Mouse (Mus musculus) neural tube, embryonic 11.5 days (tissue): Measurements from ENCODE around the gene Olfr1428. TPM values are rescaled to one million over a fixed set of nuclear protein-coding genes. Genes with fewer than 3 reads are reported as not detected.

Experiments used
- ATAC-seq: fragments of 200-750 bp; cut with Nextera tagmentation; 2 replicates; pipeline ENCODE4 v1.8.0; 2017; ENCODE audit warnings: moderate number of reproducible peaks, mild to moderate bottlenecking, moderate TSS enrichment, moderate library complexity; ENCODE audit not compliant: insufficient read depth, low FRiP score, low TSS enrichment
- DNase-seq: peaks from one replicate; pipeline ENCODE4 v3.0.0-alpha.2; 2015; ENCODE audit warnings: low spot score
- H3K27ac ChIP-seq: fragments of 300-500 bp; sonication (generic); 2 replicates; pipeline ENCODE4 v1.5.1; 2014; ENCODE audit warnings: low read depth, mild to moderate bottlenecking, low read length
- H3K27me3 ChIP-seq: fragments of 300-500 bp; sonication (generic); 2 replicates; pipeline ENCODE4 v1.6.1; 2014; ENCODE audit warnings: mild to moderate bottlenecking, low read length, mixed read lengths; ENCODE audit not compliant: control insufficient read depth, insufficient read depth
- H3K36me3 ChIP-seq: fragments of 300-500 bp; sonication (generic); 2 replicates; pipeline ENCODE4 v1.6.1; 2014; ENCODE audit warnings: mild to moderate bottlenecking, low read length, moderate library complexity, mixed read lengths; ENCODE audit not compliant: control insufficient read depth, insufficient read depth
- H3K4me1 ChIP-seq: fragments of 300-500 bp; sonication (generic); 2 replicates; pipeline ENCODE4 v1.6.1; 2014; ENCODE audit warnings: low read length, mixed read lengths; ENCODE audit not compliant: control insufficient read depth, insufficient read depth
- H3K4me2 ChIP-seq: fragments of 300-500 bp; sonication (generic); 2 replicates; pipeline ENCODE4 v1.6.1; 2014; ENCODE audit warnings: low read depth, mild to moderate bottlenecking, moderate library complexity
- H3K4me3 ChIP-seq: fragments of 300-500 bp; sonication (generic); 2 replicates; pipeline ENCODE4 v1.5.1; 2014; ENCODE audit warnings: low read depth, low read length
- H3K9ac ChIP-seq: fragments of 300-500 bp; sonication (generic); 2 replicates; pipeline ENCODE4 v1.6.1; 2014; ENCODE audit warnings: mild to moderate bottlenecking, low read length
- H3K9me3 ChIP-seq: fragments of 300-500 bp; sonication (generic); 2 replicates; pipeline ENCODE4 v1.6.1; 2016; ENCODE audit warnings: low read length; ENCODE audit not compliant: control insufficient read depth
- WGBS: fragments of 180-500 bp; shearing (Covaris S2); extraction: QIAGEN DNeasy Blood & Tissue Kit; methylation state at CpG from one replicate; pipeline ENCODE4 v1.1.7; 2014; 5-methylcytosine and 5-hydroxymethylcytosine counted together
- polyA plus RNA-seq: library from polyadenylated mRNA; unstranded; fragments of >200 nt; fragmentation: Nextera tagmentation; extraction: Ambion mirVana; gene quantifications from 2 replicates; pipeline ENCODE4 v1.2.1, GENCODE M21; 2014

Olfr1428 gene
- polyA plus RNA-seq = not detected in 2 replicates

DNA sequence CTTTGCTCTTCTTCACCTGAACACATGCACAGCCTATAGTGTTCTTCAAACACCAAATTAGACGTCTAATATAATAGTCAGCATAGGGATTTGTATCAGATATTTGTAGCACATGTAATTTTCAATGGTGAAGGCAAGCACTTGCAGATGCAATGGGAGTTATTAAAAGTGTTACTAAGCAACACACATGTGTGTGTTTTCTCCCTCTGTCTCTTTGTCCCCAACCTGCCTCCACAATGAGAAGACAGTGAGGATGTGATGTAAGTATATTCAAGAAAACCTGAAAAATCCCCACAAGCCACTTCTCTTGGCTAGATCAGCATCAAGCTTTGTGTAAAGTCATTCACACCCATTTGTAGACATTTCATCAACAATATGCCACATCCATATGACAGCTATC is at the start of gene Olfr1428:
Gene Olfr1428, minus strand, starts transcription at position 101 of the 400 bp plus-strand sequence.
- DNase-seq (no peak), ATAC-seq (no peak)
- Histone ChIP-seq H3K4me2 (no peak within 1 kb of the TSS), H3K4me3 (no peak within 1 kb of the TSS), H3K36me3 (no peaks in the 10 kb centered on the region), H3K27me3 (no peaks in the 10 kb centered on the region), H3K9me3 (no peaks in the 10 kb centered on the region), H3K9ac (no peak within 1 kb of the TSS), H3K4me1 (no peaks in the 10 kb centered on the region), H3K27ac (no peak within 1 kb of the TSS)
- 69% methylated on average over 1 of the region's 1 CpGs for WGBS

DNA sequence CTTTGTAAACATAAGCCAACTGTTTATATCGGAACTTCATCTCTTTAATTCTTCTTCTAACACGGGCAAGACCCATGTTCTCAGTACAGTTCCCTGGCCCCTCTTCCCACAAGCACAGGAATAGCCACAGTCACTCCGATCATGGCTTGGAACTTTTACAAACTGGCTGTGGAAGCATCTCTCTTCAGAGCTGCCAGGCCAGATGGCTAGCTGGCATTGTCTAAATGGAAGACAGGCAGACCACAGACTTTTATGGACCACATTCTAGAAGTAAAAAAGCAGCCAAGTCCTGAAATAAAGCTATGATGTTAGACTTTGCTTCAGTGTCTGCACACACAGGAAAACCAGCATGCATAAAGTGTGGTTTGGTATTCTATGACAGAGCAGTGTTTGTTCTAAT is 29.8 kb upstream of the Olfr1428 start:
- WGBS = 91% methylated on average over 3 of the region's 3 CpGs
- Histone ChIP-seq H3K4me3 (no peak overlapping the region), H3K27ac (no peak overlapping the region), H3K9me3 (no peaks in the 10 kb centered on the region), H3K4me2 (no peak overlapping the region), H3K9ac (no peak overlapping the region), H3K27me3 (no peaks in the 10 kb centered on the region), H3K36me3 (no peaks in the 10 kb centered on the region), H3K4me1 (no peaks in the 10 kb centered on the region)
- ATAC-seq (no peak), DNase-seq (no peak)

DNA sequence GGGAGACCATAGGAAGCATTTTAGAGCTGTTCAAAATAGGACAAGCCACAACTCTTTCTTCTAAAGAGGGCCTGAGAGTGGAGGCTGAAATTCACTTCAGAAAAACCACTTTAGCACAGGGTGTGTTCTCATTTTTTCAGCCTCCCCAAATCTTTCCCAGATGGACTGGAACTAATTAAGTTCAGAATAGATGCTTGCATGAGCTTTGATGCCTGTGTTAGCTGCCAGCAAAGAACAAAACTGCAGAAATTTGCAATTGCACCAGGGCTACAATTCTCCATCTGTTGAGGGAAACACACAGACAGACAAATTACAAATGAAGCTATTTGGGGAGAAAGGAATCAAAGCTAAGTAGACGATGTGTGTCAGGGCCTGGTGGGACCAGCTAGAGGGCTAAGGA is 27.7 kb upstream of the Olfr1428 start:
- no peaks in the 10 kb centered on the region for H3K9me3 ChIP-seq
- DNase-seq (no peak), ATAC-seq (no peak)
- H3K27me3 ChIP-seq = no peaks in the 10 kb centered on the region
- no peak overlapping the region for H3K27ac ChIP-seq
- H3K9ac ChIP-seq = no peak overlapping the region
- WGBS = 44% methylated on average over 1 of the region's 1 CpGs
- no peaks in the 10 kb centered on the region for H3K4me1 ChIP-seq
- no peak overlapping the region for H3K4me3 ChIP-seq
- H3K4me2 ChIP-seq = no peak overlapping the region
- no peaks in the 10 kb centered on the region for H3K36me3 ChIP-seq

- peak; percentile 19 for DNase-seq
- H3K4me1 ChIP-seq = no peaks in the 10 kb centered on the region
- WGBS = 40% methylated on average over 2 of the region's 2 CpGs
- H3K9ac ChIP-seq = no peak overlapping the region
- H3K36me3 ChIP-seq = no peaks in the 10 kb centered on the region
- no peak overlapping the region for H3K27ac ChIP-seq
- H3K4me2 ChIP-seq = no peak overlapping the region
- ATAC-seq = no peak; the same call in 1 of the 2 replicates
- H3K27me3 ChIP-seq = no peaks in the 10 kb centered on the region
- H3K9me3 ChIP-seq = no peaks in the 10 kb centered on the region
- no peak overlapping the region for H3K4me3 ChIP-seq
Observed at GRCm38 (mm10) chr19:12134289-12134688, 18.6 kb upstream of the Olfr1428 start.

- no peaks in the 10 kb centered on the region for H3K4me1 ChIP-seq
- no peak within 1 kb of the TSS for H3K4me3 ChIP-seq
- H3K36me3 ChIP-seq = no peaks in the 10 kb centered on the region
- no peaks in the 10 kb centered on the region for H3K9me3 ChIP-seq
- no peaks in the 10 kb centered on the region for H3K27me3 ChIP-seq
- no peak for ATAC-seq
- H3K9ac ChIP-seq = no peak within 1 kb of the TSS
- 70% methylated on average over 3 of the region's 3 CpGs for WGBS
- H3K4me2 ChIP-seq = no peak within 1 kb of the TSS
- H3K27ac ChIP-seq = no peak within 1 kb of the TSS
- DNase-seq = no peak
Observed at GRCm38 (mm10) chr19:12123103-12123502, 7.4 kb upstream of the Olfr1428 start, which contains the start of gene Olfr76. Gene Olfr76, minus strand, starts transcription at chr19:12123203.

GRCm38 (mm10) chr19:12116464-12116863 is 767 bp upstream of the Olfr1428 start:
- DNase-seq (no peak), ATAC-seq (no peak)
- no peaks in the 10 kb centered on the region for H3K36me3 ChIP-seq
- no peaks in the 10 kb centered on the region for H3K9me3 ChIP-seq
- 91% methylated on average over 3 of the region's 3 CpGs for WGBS
- H3K4me2 ChIP-seq = no peak overlapping the region
- H3K9ac ChIP-seq = no peak overlapping the region
- H3K27me3 ChIP-seq = no peaks in the 10 kb centered on the region
- H3K4me1 ChIP-seq = no peaks in the 10 kb centered on the region
- no peak overlapping the region for H3K27ac ChIP-seq
- no peak overlapping the region for H3K4me3 ChIP-seq

DNA sequence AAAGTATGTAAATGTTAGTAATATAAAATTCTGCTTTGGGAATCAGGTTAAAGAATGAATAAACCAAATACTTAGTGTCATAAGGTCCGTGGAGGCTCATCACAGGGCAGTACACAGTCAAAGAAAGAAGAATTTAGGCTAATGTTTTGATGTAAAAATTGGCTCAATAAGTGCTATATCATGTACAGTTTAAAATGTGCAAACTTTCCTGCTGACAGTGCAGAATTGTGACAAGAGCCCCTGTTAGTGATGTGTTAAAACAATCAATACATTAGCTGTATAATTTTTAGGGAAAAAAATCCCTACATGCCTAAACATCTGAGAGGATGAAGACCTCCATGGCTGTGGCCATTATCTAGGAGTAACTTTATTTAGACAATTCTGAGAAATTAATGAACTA is 1.9 kb downstream of the Olfr1428 start:
- DNase-seq (no peak), ATAC-seq (no peak)
- Histone ChIP-seq H3K9ac (no peak overlapping the region), H3K4me3 (no peak overlapping the region), H3K4me2 (no peak overlapping the region), H3K27me3 (no peaks in the 10 kb centered on the region), H3K4me1 (no peaks in the 10 kb centered on the region), H3K27ac (no peak overlapping the region), H3K9me3 (no peaks in the 10 kb centered on the region), H3K36me3 (no peaks in the 10 kb centered on the region)
- WGBS = 78% methylated on average over 1 of the region's 1 CpGs

DNA sequence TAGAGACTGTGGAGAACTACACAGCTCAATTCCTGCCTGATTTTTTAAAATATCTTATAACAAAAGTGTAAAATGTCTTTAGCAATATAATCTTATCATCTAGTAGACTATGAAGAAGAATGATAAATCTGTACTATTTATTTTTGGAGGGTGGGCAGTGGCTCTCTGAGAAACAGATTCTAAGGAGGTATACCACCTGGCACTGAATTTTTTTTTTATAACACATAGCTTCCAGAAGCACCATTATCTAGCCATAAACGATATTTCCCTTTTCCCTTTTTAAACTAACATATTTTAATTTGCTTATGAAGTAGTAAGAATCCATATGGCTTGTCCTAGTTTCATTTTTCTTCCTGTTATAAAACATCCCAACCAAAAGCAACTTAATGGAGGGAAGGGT is 11.2 kb downstream of the Olfr1428 start:
- H3K4me3 ChIP-seq = no peak overlapping the region
- WGBS = 62% methylated on average over 1 of the region's 1 CpGs
- no peak overlapping the region for H3K4me2 ChIP-seq
- H3K36me3 ChIP-seq = no peaks in the 10 kb centered on the region
- H3K9ac ChIP-seq = no peak overlapping the region
- H3K9me3 ChIP-seq = no peaks in the 10 kb centered on the region
- no peaks in the 10 kb centered on the region for H3K4me1 ChIP-seq
- no peak overlapping the region for H3K27ac ChIP-seq
- no peaks in the 10 kb centered on the region for H3K27me3 ChIP-seq
- ATAC-seq (no peak), DNase-seq (no peak)

GRCm38 (mm10) chr19:12103234-12103633 is 12.5 kb downstream of the Olfr1428 start, which contains the start of gene Olfr1427:
Gene Olfr1427, minus strand, starts transcription at chr19:12103334.
- Histone ChIP-seq H3K27me3 (no peaks in the 10 kb centered on the region), H3K4me3 (no peak within 1 kb of the TSS), H3K9me3 (no peaks in the 10 kb centered on the region), H3K9ac (no peak within 1 kb of the TSS), H3K27ac (no peak within 1 kb of the TSS), H3K4me2 (no peak within 1 kb of the TSS), H3K4me1 (no peaks in the 10 kb centered on the region), H3K36me3 (no peaks in the 10 kb centered on the region)
- ATAC-seq (no peak), DNase-seq (no peak)
- 92% methylated on average over 2 of the region's 2 CpGs for WGBS
